Mouse (Mus musculus) heart, postnatal 14 days (tissue): Measurements from ENCODE around the gene Ric8a. TPM values are rescaled to one million over a fixed set of nuclear protein-coding genes. Genes with fewer than 3 reads are reported as not detected.

Source experiments
- DNase-seq, 2 experiments: peaks; one replicate each; pipeline ENCODE4 v3.0.0; 2021 to 2022
- intact Hi-C: fragments of 180-260 bp; cut with DNase I; formaldehyde crosslinking; loops from one replicate; pipeline ENCODE4 v1.15.1; 2025
- total RNA-seq, 2 experiments: library from RNA; stranded (reverse); gene quantifications; 2 replicates each; pipeline ENCODE4 v1.2.3; 2021

The Ric8a gene
- total RNA-seq, 2 experiments from 2014 or later: 23.7 to 24.5 TPM

GRCm38 (mm10) chr7:140844905-140845665, 11.7 kb upstream of the Ric8a start, which contains the start of gene Scgb1c1:
Scgb1c1 (plus strand) TSS chr7:140845547.
- intact Hi-C loops: loop anchor here (1.0 to 10.0 kb wide), 5 partner anchors 37 to 520 kb away; partner anchors contain the start of genes Psmd13 and Sirt3
- DNase-seq: peak; percentile 91 to 97

GRCm38 (mm10) chr7:140845683-140846082, 11.1 kb upstream of the Ric8a start:
- DNase-seq: no peak
- intact Hi-C loops: loop anchor here (1.0 to 10.0 kb wide), 5 partner anchors 37 to 519 kb away; partner anchors contain the start of genes Psmd13 and Sirt3

- intact Hi-C loops: loop anchor here (5.0 to 10.0 kb wide), 3 partner anchors 36 to 518 kb away; partner anchors contain the start of genes Psmd13 and Sirt3
These were observed 10.1 kb upstream of the Ric8a start for GRCm38 (mm10) chr7:140846676-140847075.

GRCm38 (mm10) chr7:140847755-140848580, 8.8 kb upstream of the Ric8a start, which contains the start of gene Odf3:
Odf3 (plus strand) TSS chr7:140847805.
- intact Hi-C loops: loop anchor here (5.0 to 10.0 kb wide), 3 partner anchors 34 to 517 kb away; partner anchors contain the start of genes Psmd13 and Sirt3
- peak in 1 of 2 experiments; percentile 40 for DNase-seq

More at GRCm38 (mm10) chr7:140846676-140847075, 10.1 kb upstream of the Ric8a start:
- no peak for DNase-seq

- intact Hi-C loops: loop anchor here (5.0 to 10.0 kb wide), 3 partner anchors 34 to 516 kb away; partner anchors contain the start of genes Psmd13 and Sirt3
These were observed 8.2 kb upstream of the Ric8a start for GRCm38 (mm10) chr7:140848591-140848990.

GRCm38 (mm10) chr7:140851916-140852315, 4.8 kb upstream of the Ric8a start:
- intact Hi-C loops: no loop called here
- DNase-seq: no peak

More at GRCm38 (mm10) chr7:140848591-140848990, 8.2 kb upstream of the Ric8a start:
- no peak for DNase-seq

- DNase-seq: no peak
- intact Hi-C loops: no loop called here
These were observed 3.4 kb upstream of the Ric8a start for GRCm38 (mm10) chr7:140853386-140853785.

- intact Hi-C loops: no loop called here
- DNase-seq: no peak
These were observed 2.3 kb upstream of the Ric8a start for GRCm38 (mm10) chr7:140854483-140854882.

- intact Hi-C loops: loop anchor here (5.0 kb wide), 1 partner anchor 317 kb away; the partner anchor contains the start of gene Rnh1
- no peak for DNase-seq
These were observed 1.6 kb upstream of the Ric8a start for GRCm38 (mm10) chr7:140855181-140855580.

GRCm38 (mm10) chr7:140855860-140856784, 635 bp upstream of the Ric8a start, which contains the start of gene Gm45785:
Gm45785 (minus strand) TSS chr7:140856331.
- intact Hi-C loops: loop anchor here (2.0 to 5.0 kb wide), 2 partner anchors 85 to 316 kb away; partner anchors contain the start of genes Pgghg and Rnh1
- peak; percentile 79 to 84 for DNase-seq

- intact Hi-C loops: loop anchor here (1.0 to 5.0 kb wide), 3 partner anchors 23 to 314 kb away; partner anchors contain the start of genes Pgghg, Psmd13 and Rnh1
- DNase-seq: no peak
These were observed 1.1 kb downstream of the Ric8a start, which contains the start of gene Bet1l for GRCm38 (mm10) chr7:140857550-140858505. Bet1l (minus strand) TSS chr7:140857577.

- intact Hi-C loops: loop anchor here (5.0 kb wide), 1 partner anchor 314 kb away; the partner anchor contains the start of gene Rnh1
These were observed 2.0 kb downstream of the Ric8a start for GRCm38 (mm10) chr7:140858746-140859145.

GRCm38 (mm10) chr7:140859997-140860396, 3.2 kb downstream of the Ric8a start:
- DNase-seq: no peak
- intact Hi-C loops: loop anchor here (5.0 kb wide), 1 partner anchor 312 kb away; the partner anchor contains the start of gene Rnh1

More at GRCm38 (mm10) chr7:140858746-140859145, 2.0 kb downstream of the Ric8a start:
- no peak for DNase-seq

- intact Hi-C loops: no loop called here
- no peak for DNase-seq
These were observed 4.0 kb downstream of the Ric8a start for GRCm38 (mm10) chr7:140860728-140861127.

GRCm38 (mm10) chr7:140864761-140865160, 8.0 kb downstream of the Ric8a start:
- DNase-seq: no peak
- intact Hi-C loops: no loop called here

GRCm38 (mm10) chr7:140874224-140874623, 17.5 kb downstream of the Ric8a start:
- intact Hi-C loops: no loop called here
- no peak for DNase-seq

GRCm38 (mm10) chr7:140877364-140877763, 20.6 kb downstream of the Ric8a start:
- no peak for DNase-seq
- intact Hi-C loops: no loop called here

GRCm38 (mm10) chr7:140879355-140879754, 22.6 kb downstream of the Ric8a start:
- intact Hi-C loops: no loop called here
- no peak for DNase-seq
